Mouse (Mus musculus) heart, embryonic 11.5 days (tissue): Measurements from ENCODE around the gene 3110082J24Rik. TPM values are rescaled to one million over a fixed set of nuclear protein-coding genes. Genes with fewer than 3 reads are reported as not detected.

Experiments used
- ATAC-seq: fragments of 200-750 bp; cut with Nextera tagmentation; replicated peaks from 2 replicates; pipeline ENCODE4 v1.8.0; 2017; ENCODE audit warnings: moderate library complexity; ENCODE audit not compliant: insufficient number of reproducible peaks, low FRiP score, low TSS enrichment
- H3K27ac ChIP-seq: fragments of 300-500 bp; sonication (generic); 2 replicates; pipeline ENCODE4 v1.5.1; 2014; ENCODE audit warnings: mild to moderate bottlenecking, low read depth, low read length
- H3K27me3 ChIP-seq: fragments of 300-500 bp; sonication (generic); 2 replicates; pipeline ENCODE4 v1.6.1; 2014; ENCODE audit warnings: mild to moderate bottlenecking, low read length, mixed read lengths; ENCODE audit not compliant: control insufficient read depth, insufficient read depth
- H3K36me3 ChIP-seq: fragments of 300-500 bp; sonication (generic); 2 replicates; pipeline ENCODE4 v1.6.1; 2014; ENCODE audit warnings: mild to moderate bottlenecking, low read length, moderate library complexity, mixed read lengths; ENCODE audit not compliant: control insufficient read depth, insufficient read depth
- H3K4me1 ChIP-seq: fragments of 300-500 bp; sonication (generic); 2 replicates; pipeline ENCODE4 v1.6.1; 2014; ENCODE audit warnings: low read length; ENCODE audit not compliant: control insufficient read depth, insufficient read depth
- H3K4me2 ChIP-seq: fragments of 300-500 bp; sonication (generic); 2 replicates; pipeline ENCODE4 v1.6.1; 2014; ENCODE audit warnings: mild to moderate bottlenecking, moderate library complexity
- H3K4me3 ChIP-seq: fragments of 300-500 bp; sonication (generic); 2 replicates; pipeline ENCODE4 v1.5.1; 2014; ENCODE audit warnings: low read depth, low read length
- H3K9ac ChIP-seq: fragments of 300-500 bp; sonication (generic); 2 replicates; pipeline ENCODE4 v1.6.1; 2014; ENCODE audit warnings: mild to moderate bottlenecking, low read depth, low read length, moderate library complexity
- H3K9me3 ChIP-seq: fragments of 300-500 bp; sonication (generic); replicated peaks from 2 replicates; pipeline ENCODE4 v1.6.1; 2016; ENCODE audit warnings: low read length; ENCODE audit not compliant: control insufficient read depth
- WGBS: fragments of 180-500 bp; shearing (Covaris S2); extraction: QIAGEN DNeasy Blood & Tissue Kit; methylation state at CpG from one replicate; pipeline ENCODE4 v1.1.7; 2014; ENCODE audit not compliant: insufficient replicate concordance; 5-methylcytosine and 5-hydroxymethylcytosine counted together
- polyA plus RNA-seq: library from polyadenylated mRNA; unstranded; fragments of >200 nt; fragmentation: Nextera tagmentation; extraction: Ambion mirVana; gene quantifications from 2 replicates; pipeline ENCODE4 v1.2.1, GENCODE M21; 2014

The 3110082J24Rik gene
- polyA plus RNA-seq, 1 experiment from 2014 or later: not detected

DNA sequence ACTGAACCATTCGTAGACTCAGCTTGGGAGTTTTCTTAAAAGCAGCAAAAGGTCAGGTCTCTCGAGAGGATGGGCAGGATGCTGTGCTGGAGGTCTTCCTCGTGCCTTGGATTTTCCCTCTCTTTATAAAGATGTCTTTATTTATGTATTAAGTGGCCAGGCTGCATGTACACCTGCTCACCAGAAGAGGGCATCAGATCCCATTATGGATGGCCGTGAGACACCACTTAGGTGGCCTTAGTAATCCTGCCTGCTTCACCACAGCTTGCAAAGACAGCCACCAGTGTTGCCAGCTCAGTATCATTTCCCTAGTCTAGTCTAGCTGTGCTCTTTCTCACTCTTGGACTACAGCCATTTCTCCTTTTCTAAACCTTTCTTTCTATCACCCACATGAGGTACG lies 19.7 kb upstream of the 3110082J24Rik start:
- Histone ChIP-seq H3K36me3 (peaks cover 55% of the 10 kb centered on the region), H3K9ac (no peak overlapping the region), H3K9me3 (no peaks in the 10 kb centered on the region), H3K4me2 (no peak overlapping the region), H3K27me3 (no peaks in the 10 kb centered on the region), H3K4me1 (no peaks in the 10 kb centered on the region), H3K27ac (no peak overlapping the region), H3K4me3 (no peak overlapping the region)
- no peak for ATAC-seq
- WGBS: 61% methylated on average over 5 of the region's 5 CpGs

DNA sequence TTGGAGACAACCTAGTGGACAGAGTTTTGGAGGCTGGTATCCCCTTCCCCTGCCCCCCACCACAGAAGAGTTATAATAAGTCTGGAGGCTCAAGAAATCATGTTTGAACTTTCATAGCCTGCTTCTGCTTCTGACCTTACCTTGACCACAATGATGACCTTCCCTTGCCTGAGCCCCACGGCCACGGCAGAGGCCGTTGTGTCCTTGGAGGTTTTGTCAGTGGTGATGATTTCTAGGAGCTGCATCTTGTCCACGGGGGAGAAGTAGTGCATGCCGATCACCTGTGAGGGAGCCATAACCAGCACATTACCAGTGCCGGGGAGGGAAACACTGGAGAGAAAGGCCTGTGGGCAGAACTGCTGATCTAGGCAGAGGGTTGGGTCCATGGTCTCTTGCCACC lies 16.6 kb upstream of the 3110082J24Rik start:
- 90% methylated on average over 6 of the region's 6 CpGs for WGBS
- H3K27me3 ChIP-seq: no peaks in the 10 kb centered on the region
- no peak overlapping the region for H3K4me3 ChIP-seq
- H3K4me1 ChIP-seq: no peaks in the 10 kb centered on the region
- no peak overlapping the region for H3K4me2 ChIP-seq
- no peak overlapping the region for H3K9ac ChIP-seq
- peaks cover 63% of the 10 kb centered on the region for H3K36me3 ChIP-seq
- no peaks in the 10 kb centered on the region for H3K9me3 ChIP-seq
- H3K27ac ChIP-seq: no peak overlapping the region
- ATAC-seq: no peak

DNA sequence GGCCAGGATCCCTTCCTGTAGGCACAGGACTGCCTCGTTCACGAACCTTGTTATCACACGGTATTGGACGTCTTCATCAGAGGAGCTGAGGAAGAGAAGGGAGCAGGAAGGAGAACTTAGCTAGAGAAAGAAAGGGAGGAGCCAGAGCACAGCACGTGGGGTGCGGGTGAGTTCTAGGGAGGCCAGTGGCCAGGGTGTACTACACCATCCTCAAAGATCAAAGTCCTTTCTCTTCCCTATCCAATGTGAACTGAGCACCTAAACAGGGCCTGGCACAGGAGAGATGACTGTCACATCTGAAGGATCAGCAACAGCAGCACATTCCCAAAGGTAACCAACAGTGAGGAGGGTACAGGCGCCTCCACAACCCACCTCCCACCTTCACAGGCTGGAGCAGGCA lies 14.2 kb upstream of the 3110082J24Rik start:
- no peaks in the 10 kb centered on the region for H3K9me3 ChIP-seq
- no peak for ATAC-seq
- no peak overlapping the region for H3K4me2 ChIP-seq
- no peak overlapping the region for H3K4me3 ChIP-seq
- H3K27ac ChIP-seq: no peak overlapping the region
- H3K4me1 ChIP-seq: no peaks in the 10 kb centered on the region
- peaks cover 15% of the 10 kb centered on the region for H3K27me3 ChIP-seq
- H3K9ac ChIP-seq: no peak overlapping the region
- H3K36me3 ChIP-seq: peaks cover 54% of the 10 kb centered on the region
- 79% methylated on average over 7 of the region's 7 CpGs for WGBS

DNA sequence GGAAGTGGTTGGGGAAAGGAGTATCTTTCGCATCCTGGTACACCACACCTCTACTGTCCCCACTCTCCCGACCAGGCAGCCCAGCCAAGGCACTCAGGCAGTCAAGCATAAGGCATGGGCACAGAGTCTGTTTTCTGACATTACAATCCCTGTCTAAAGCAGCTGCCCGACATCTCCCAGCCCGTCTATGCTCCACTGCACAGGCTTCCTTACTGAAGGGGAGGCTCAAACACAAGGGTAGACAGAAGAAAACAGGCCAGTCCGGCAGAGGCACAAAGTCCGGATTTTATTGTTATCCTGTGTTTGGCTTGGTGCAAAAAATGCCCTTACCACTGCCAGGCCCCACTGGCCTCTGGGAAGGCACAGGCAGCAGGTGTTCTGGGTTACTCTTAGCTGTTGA lies 13.3 kb upstream of the 3110082J24Rik start:
- ATAC-seq: no peak
- Histone ChIP-seq H3K36me3 (peaks cover 44% of the 10 kb centered on the region), H3K9me3 (no peaks in the 10 kb centered on the region), H3K9ac (no peak overlapping the region), H3K27ac (no peak overlapping the region), H3K4me1 (peaks cover under 1% of the 10 kb centered on the region; the same call in 1 of the 2 replicates), H3K4me3 (no peak overlapping the region), H3K27me3 (peaks cover 24% of the 10 kb centered on the region), H3K4me2 (no peak overlapping the region)
- WGBS: 89% methylated on average over 6 of the region's 6 CpGs

DNA sequence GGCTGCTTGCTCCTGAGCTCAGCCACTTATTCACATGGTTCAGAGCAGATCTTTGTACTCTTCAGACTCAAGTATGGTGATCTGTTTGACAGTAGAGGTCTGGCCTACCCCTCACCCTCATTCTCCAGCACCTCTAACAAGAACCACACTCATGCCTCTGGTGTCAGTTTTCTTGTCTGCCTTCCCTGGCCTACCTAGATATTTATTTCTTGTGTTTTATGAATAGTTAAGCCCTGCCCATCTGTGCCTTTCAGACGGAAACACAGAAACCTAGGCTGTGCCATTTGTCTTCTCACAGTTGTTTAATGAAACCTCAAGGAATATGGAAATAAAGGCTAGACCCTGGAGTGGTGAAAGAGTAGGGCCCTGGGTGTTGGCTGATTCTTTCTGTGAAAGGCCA lies 12.1 kb upstream of the 3110082J24Rik start:
- H3K27me3 ChIP-seq: peaks cover 35% of the 10 kb centered on the region
- 93% methylated on average over 1 of the region's 1 CpGs for WGBS
- no peak overlapping the region for H3K4me3 ChIP-seq

GRCm38 (mm10) chr5:30115718-30116117 lies 9.8 kb upstream of the 3110082J24Rik start:
- H3K27me3 ChIP-seq: peaks cover 51% of the 10 kb centered on the region
- peaks cover 4% of the 10 kb centered on the region for H3K4me1 ChIP-seq
- H3K9me3 ChIP-seq: no peaks in the 10 kb centered on the region
- WGBS: 15% methylated on average over 10 of the region's 10 CpGs
- H3K36me3 ChIP-seq: peaks cover 23% of the 10 kb centered on the region
- no peak overlapping the region for H3K9ac ChIP-seq
- no peak overlapping the region for H3K4me2 ChIP-seq
- no peak for ATAC-seq
- H3K27ac ChIP-seq: no peak overlapping the region
- H3K4me3 ChIP-seq: no peak overlapping the region

More for the DNA sequence above, 12.1 kb upstream of the 3110082J24Rik start:
- peaks cover 4% of the 10 kb centered on the region; the same call in 1 of the 2 replicates for H3K4me1 ChIP-seq
- H3K27ac ChIP-seq: no peak overlapping the region
- H3K9me3 ChIP-seq: no peaks in the 10 kb centered on the region
- peaks cover 36% of the 10 kb centered on the region for H3K36me3 ChIP-seq
- no peak for ATAC-seq
- no peak overlapping the region for H3K9ac ChIP-seq
- H3K4me2 ChIP-seq: no peak overlapping the region

DNA sequence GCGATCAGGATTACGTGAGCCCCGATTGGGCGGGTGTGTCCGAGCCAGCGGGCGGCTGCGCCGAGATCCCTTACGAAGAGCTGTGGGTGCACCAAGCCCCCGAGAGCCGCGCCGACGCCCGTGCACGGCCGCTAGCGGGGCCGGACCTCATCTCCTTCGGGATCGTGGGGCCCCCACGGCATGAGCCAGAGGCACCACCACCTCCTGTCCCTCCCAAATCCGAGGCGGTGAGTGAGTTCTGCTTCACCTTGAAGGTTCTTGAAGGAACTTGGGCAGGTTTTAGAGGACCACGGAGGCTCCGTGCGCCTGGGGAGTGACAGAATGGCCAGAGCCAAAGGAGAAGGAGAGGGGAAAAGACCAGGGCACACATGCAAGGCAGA lies 8.9 kb upstream of the 3110082J24Rik start:
- H3K36me3 ChIP-seq: peaks cover 18% of the 10 kb centered on the region
- no peaks in the 10 kb centered on the region for H3K9me3 ChIP-seq
- H3K4me2 ChIP-seq: peak overlapping the region; percentile 98
- peaks cover 10% of the 10 kb centered on the region for H3K4me1 ChIP-seq
- under 1% methylated on average over 28 of the region's 28 CpGs for WGBS
- peaks cover 60% of the 10 kb centered on the region for H3K27me3 ChIP-seq
- no peak; the same call in 1 of the 2 replicates for ATAC-seq
- no peak overlapping the region for H3K27ac ChIP-seq
- H3K4me3 ChIP-seq: peak overlapping the region; percentile 60
- peak overlapping the region; percentile 59; the same call in 1 of the 2 replicates for H3K9ac ChIP-seq

DNA sequence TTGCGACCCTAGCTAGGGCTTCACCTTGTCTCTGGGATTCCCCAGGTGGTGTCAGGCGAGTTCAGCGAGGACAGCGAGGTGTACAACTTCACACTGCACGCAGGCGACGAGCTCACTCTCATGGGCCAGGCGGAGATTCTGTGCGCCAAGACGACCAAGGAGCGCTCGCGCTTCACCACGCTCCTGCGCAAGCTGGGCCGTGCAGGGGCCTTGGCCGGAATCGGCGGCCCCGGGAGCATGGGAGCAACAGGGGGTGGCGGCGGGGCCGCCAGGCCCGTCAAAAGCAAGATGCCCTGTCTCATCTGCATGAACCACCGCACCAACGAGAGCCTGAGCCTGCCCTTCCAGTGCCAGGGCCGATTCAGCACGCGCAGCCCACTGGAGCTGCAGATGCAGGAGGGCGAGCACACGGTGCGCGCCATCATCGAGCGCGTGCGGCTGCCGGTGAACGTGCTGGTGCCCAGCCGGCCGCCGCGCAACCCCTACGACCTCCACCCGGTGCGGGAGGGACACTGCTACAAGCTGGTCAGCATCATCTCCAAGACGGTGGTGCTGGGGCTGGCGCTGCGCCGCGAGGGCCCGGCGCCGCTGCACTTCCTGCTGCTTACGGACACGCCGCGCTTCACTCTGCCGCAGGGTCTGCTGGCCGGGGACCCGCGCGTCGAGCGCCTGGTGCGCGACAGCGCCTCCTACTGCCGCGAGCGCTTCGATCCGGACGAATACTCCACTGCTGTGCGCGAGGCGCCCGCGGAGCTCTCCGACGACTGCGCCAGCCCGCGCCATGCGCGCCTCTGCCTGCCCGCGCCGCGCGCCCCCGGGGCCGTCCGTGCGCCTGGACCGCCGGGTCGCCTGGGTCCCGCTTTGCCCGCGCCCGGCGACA lies 8.2 kb upstream of the 3110082J24Rik start:
- Histone ChIP-seq H3K27me3 (peaks cover 66% of the 10 kb centered on the region), H3K36me3 (peaks cover 12% of the 10 kb centered on the region), H3K4me1 (peaks cover 10% of the 10 kb centered on the region), H3K4me2 (peak overlapping the region; percentile 98), H3K9ac (peak overlapping the region; percentile 72), H3K9me3 (no peaks in the 10 kb centered on the region), H3K4me3 (peak overlapping the region; percentile 60), H3K27ac (no peak overlapping the region)
- WGBS: under 1% methylated on average over 103 of the region's 103 CpGs
- ATAC-seq: peak; percentile 40
